Mouse (Mus musculus) heart, embryonic 10.5 days (tissue): ENCODE data around the gene Bdkrb2. TPM values are rescaled to one million over a fixed set of nuclear protein-coding genes. Genes with fewer than 3 reads are reported as not detected.
A peak's percentile ranks its signal among the peaks of the same experiment; 100 is the strongest.

Source experiments
- DNase-seq: peaks from one replicate; pipeline ENCODE4 v3.0.0-alpha.2; 2017; ENCODE audit warnings: low spot score
- H3K27ac ChIP-seq: fragments of 300-500 bp; sonication (generic); 2 replicates; pipeline ENCODE4 v1.5.1; 2016; ENCODE audit warnings: mild to moderate bottlenecking
- H3K27me3 ChIP-seq: fragments of 300-500 bp; sonication (generic); 2 replicates; pipeline ENCODE4 v1.6.1; 2016; ENCODE audit warnings: mild to moderate bottlenecking; ENCODE audit not compliant: poor library complexity, insufficient read depth, severe bottlenecking
- H3K36me3 ChIP-seq: fragments of 300-500 bp; sonication (generic); 2 replicates; pipeline ENCODE4 v1.6.1; 2016; ENCODE audit warnings: mild to moderate bottlenecking, moderate library complexity
- H3K4me1 ChIP-seq: fragments of 300-500 bp; sonication (generic); 2 replicates; pipeline ENCODE4 v1.6.1; 2016; ENCODE audit warnings: mild to moderate bottlenecking
- H3K4me3 ChIP-seq: fragments of 300-500 bp; sonication (generic); 2 replicates; pipeline ENCODE4 v1.5.1; 2016; ENCODE audit warnings: mild to moderate bottlenecking, moderate library complexity
- H3K9me3 ChIP-seq: fragments of 300-500 bp; sonication (generic); 2 replicates; pipeline ENCODE4 v1.6.1; 2016; ENCODE audit warnings: mild to moderate bottlenecking, moderate library complexity
- WGBS: fragments of 180-500 bp; shearing (Covaris S2); methylation state at CpG from one replicate; pipeline ENCODE4 v1.1.7; 2016; 5-methylcytosine and 5-hydroxymethylcytosine counted together
- polyA plus RNA-seq: library from polyadenylated mRNA; unstranded; fragments of >200 nt; fragmentation: Nextera tagmentation; extraction: Ambion mirVana; gene quantifications from 2 replicates; pipeline ENCODE4 v1.2.1, GENCODE M21; 2016

Gene Bdkrb2
- polyA plus RNA-seq, 1 experiment from 2014 or later: 1.4 TPM

- no peaks in the 10 kb centered on the region for H3K36me3 ChIP-seq
Observed at GRCm38 (mm10) chr12:105574356-105574755, 11.3 kb downstream of the Bdkrb2 start.

GRCm38 (mm10) chr12:105580490-105580889 lies 17.5 kb downstream of the Bdkrb2 start:
- Histone ChIP-seq H3K27ac (no peak overlapping the region), H3K4me1 (peaks cover 32% of the 10 kb centered on the region), H3K9me3 (no peaks in the 10 kb centered on the region), H3K36me3 (no peaks in the 10 kb centered on the region), H3K27me3 (no peaks in the 10 kb centered on the region), H3K4me3 (no peak overlapping the region)
- no peak for DNase-seq
- WGBS: 72% methylated on average over 17 of the region's 17 CpGs

More at GRCm38 (mm10) chr12:105574356-105574755, 11.3 kb downstream of the Bdkrb2 start:
- Histone ChIP-seq H3K27ac (no peak overlapping the region), H3K27me3 (no peaks in the 10 kb centered on the region), H3K4me3 (no peak overlapping the region), H3K4me1 (peaks cover 23% of the 10 kb centered on the region), H3K9me3 (no peaks in the 10 kb centered on the region)
- no peak for DNase-seq
- 85% methylated on average over 4 of the region's 4 CpGs for WGBS

- DNase-seq: no peak
- H3K4me1 ChIP-seq: peaks cover 32% of the 10 kb centered on the region
- H3K4me3 ChIP-seq: no peak overlapping the region
- H3K9me3 ChIP-seq: no peaks in the 10 kb centered on the region
- H3K36me3 ChIP-seq: no peaks in the 10 kb centered on the region
- H3K27me3 ChIP-seq: no peaks in the 10 kb centered on the region
- WGBS: 59% methylated on average over 9 of the region's 9 CpGs
- H3K27ac ChIP-seq: no peak overlapping the region
Observed at GRCm38 (mm10) chr12:105582486-105582885, 19.5 kb downstream of the Bdkrb2 start.

GRCm38 (mm10) chr12:105583484-105583883 lies 20.5 kb downstream of the Bdkrb2 start:
- peaks cover 32% of the 10 kb centered on the region for H3K4me1 ChIP-seq
- H3K27ac ChIP-seq: no peak overlapping the region
- 28% methylated on average over 2 of the region's 2 CpGs for WGBS
- H3K27me3 ChIP-seq: no peaks in the 10 kb centered on the region
- no peaks in the 10 kb centered on the region for H3K36me3 ChIP-seq
- H3K4me3 ChIP-seq: no peak overlapping the region
- peak; percentile 90 for DNase-seq
- no peaks in the 10 kb centered on the region for H3K9me3 ChIP-seq

GRCm38 (mm10) chr12:105584851-105585250 lies 21.8 kb downstream of the Bdkrb2 start:
- peaks cover 30% of the 10 kb centered on the region for H3K4me1 ChIP-seq
- H3K27me3 ChIP-seq: no peaks in the 10 kb centered on the region
- WGBS: 14% methylated on average over 12 of the region's 12 CpGs
- H3K4me3 ChIP-seq: no peak overlapping the region
- DNase-seq: peak; percentile 92
- no peaks in the 10 kb centered on the region for H3K36me3 ChIP-seq
- H3K9me3 ChIP-seq: no peaks in the 10 kb centered on the region
- H3K27ac ChIP-seq: peak overlapping the region; percentile 4; the same call in 1 of the 2 replicates

- WGBS: 84% methylated on average over 8 of the region's 8 CpGs
- no peak overlapping the region; the same call in 1 of the 2 replicates for H3K27ac ChIP-seq
- H3K27me3 ChIP-seq: peaks cover 4% of the 10 kb centered on the region; the same call in 1 of the 2 replicates
- 0 out of 2 replicates have a peak, but pooled peaks cover 10% of the 10 kb centered on the region for H3K36me3 ChIP-seq
- H3K9me3 ChIP-seq: no peaks in the 10 kb centered on the region
- peaks cover 19% of the 10 kb centered on the region for H3K4me1 ChIP-seq
- no peak for DNase-seq
- H3K4me3 ChIP-seq: no peak overlapping the region
Observed at GRCm38 (mm10) chr12:105587526-105587925, 24.5 kb downstream of the Bdkrb2 start.

- WGBS: 84% methylated on average over 7 of the region's 7 CpGs
- peaks cover 5% of the 10 kb centered on the region; the same call in 1 of the 2 replicates for H3K27me3 ChIP-seq
- H3K4me1 ChIP-seq: peaks cover 18% of the 10 kb centered on the region
- H3K4me3 ChIP-seq: no peak overlapping the region
- no peaks in the 10 kb centered on the region for H3K9me3 ChIP-seq
- H3K27ac ChIP-seq: no peak overlapping the region
- no peak for DNase-seq
- 0 out of 2 replicates have a peak, but pooled peaks cover 10% of the 10 kb centered on the region for H3K36me3 ChIP-seq
Observed at GRCm38 (mm10) chr12:105590786-105591185, 27.8 kb downstream of the Bdkrb2 start.

GRCm38 (mm10) chr12:105592361-105592761 lies 29.3 kb downstream of the Bdkrb2 start:
- Histone ChIP-seq H3K4me1 (peaks cover 18% of the 10 kb centered on the region), H3K9me3 (no peaks in the 10 kb centered on the region), H3K27me3 (peaks cover 5% of the 10 kb centered on the region; the same call in 1 of the 2 replicates), H3K4me3 (no peak overlapping the region), H3K36me3 (0 out of 2 replicates have a peak, but pooled peaks cover 10% of the 10 kb centered on the region), H3K27ac (no peak overlapping the region)
- DNase-seq: no peak
- WGBS: 95% methylated on average over 23 of the region's 23 CpGs

- H3K27me3 ChIP-seq: peaks cover 5% of the 10 kb centered on the region; the same call in 1 of the 2 replicates
- peaks cover 22% of the 10 kb centered on the region for H3K4me1 ChIP-seq
- H3K27ac ChIP-seq: no peak overlapping the region
- DNase-seq: no peak
- 0 out of 2 replicates have a peak, but pooled peaks cover 10% of the 10 kb centered on the region for H3K36me3 ChIP-seq
- H3K4me3 ChIP-seq: no peak overlapping the region
- H3K9me3 ChIP-seq: no peaks in the 10 kb centered on the region
- WGBS: 71% methylated on average over 4 of the region's 4 CpGs
Observed at GRCm38 (mm10) chr12:105593471-105593870, 30.4 kb downstream of the Bdkrb2 start.

- H3K4me3 ChIP-seq: no peak overlapping the region
- WGBS: 83% methylated on average over 8 of the region's 8 CpGs
- no peak overlapping the region for H3K27ac ChIP-seq
- peaks cover 45% of the 10 kb centered on the region for H3K4me1 ChIP-seq
- no peak for DNase-seq
- no peaks in the 10 kb centered on the region for H3K9me3 ChIP-seq
- H3K27me3 ChIP-seq: peaks cover 5% of the 10 kb centered on the region; the same call in 1 of the 2 replicates
- 0 out of 2 replicates have a peak, but pooled peaks cover 2% of the 10 kb centered on the region for H3K36me3 ChIP-seq
Observed at GRCm38 (mm10) chr12:105597135-105597534, 34.1 kb downstream of the Bdkrb2 start.

GRCm38 (mm10) chr12:105598503-105598902 lies 35.5 kb downstream of the Bdkrb2 start:
- WGBS: 73% methylated on average over 10 of the region's 10 CpGs
- peak overlapping the region; percentile 13; the same call in 1 of the 2 replicates for H3K27ac ChIP-seq
- no peaks in the 10 kb centered on the region for H3K27me3 ChIP-seq
- H3K36me3 ChIP-seq: no peaks in the 10 kb centered on the region
- H3K4me3 ChIP-seq: no peak overlapping the region
- H3K4me1 ChIP-seq: peaks cover 41% of the 10 kb centered on the region
- no peaks in the 10 kb centered on the region for H3K9me3 ChIP-seq
- no peak for DNase-seq

GRCm38 (mm10) chr12:105599098-105599497 lies 36.1 kb downstream of the Bdkrb2 start:
- DNase-seq: no peak
- Histone ChIP-seq H3K4me3 (no peak overlapping the region), H3K27me3 (no peaks in the 10 kb centered on the region), H3K4me1 (peaks cover 37% of the 10 kb centered on the region), H3K36me3 (no peaks in the 10 kb centered on the region), H3K27ac (peak overlapping the region; percentile 13; the same call in 1 of the 2 replicates), H3K9me3 (no peaks in the 10 kb centered on the region)
- WGBS: 60% methylated on average over 5 of the region's 5 CpGs

- no peak overlapping the region for H3K27ac ChIP-seq
- no peak overlapping the region for H3K4me3 ChIP-seq
- no peak for DNase-seq
- H3K36me3 ChIP-seq: no peaks in the 10 kb centered on the region
- H3K9me3 ChIP-seq: no peaks in the 10 kb centered on the region
- no peaks in the 10 kb centered on the region for H3K27me3 ChIP-seq
- H3K4me1 ChIP-seq: peaks cover 31% of the 10 kb centered on the region; the same call in 1 of the 2 replicates
- 66% methylated on average over 6 of the region's 6 CpGs for WGBS
Observed at GRCm38 (mm10) chr12:105601586-105601985, 38.6 kb downstream of the Bdkrb2 start.
